Mouse (Mus musculus): Measurements from ENCODE around the gene Arhgef26. TPM values are rescaled to one million over a fixed set of nuclear protein-coding genes. Genes with fewer than 3 reads are reported as not detected.

The Arhgef26 gene
- polyA plus RNA-seq, 1 experiment from 2014 or later = 19.6 TPM

- Histone ChIP-seq H3K9me3 (ENCODE audit: control insufficient read depth, low read length) (no peaks in the 10 kb centered on the region), H3K27me3 (ENCODE audit: control insufficient read depth, insufficient read depth, low read depth, low read length) (no peaks in the 10 kb centered on the region), H3K36me3 (ENCODE audit: control insufficient read depth, insufficient read depth, low read length) (peaks cover 9% of the 10 kb centered on the region), H3K27ac (ENCODE audit: low read length) (no peak overlapping the region), H3K4me2 (ENCODE audit: low read depth, low read length) (peak overlapping the region; percentile 77), H3K4me1 (replicated peaks; ENCODE audit: control insufficient read depth, insufficient read depth, low read length) (peaks cover 8% of the 10 kb centered on the region), H3K4me3 (ENCODE audit: low read length) (peak overlapping the region; percentile 80), H3K9ac (ENCODE audit: low read length) (peak overlapping the region; percentile 8; the same call in 1 of the 2 replicates)
- WGBS = 45% methylated on average over 5 of the region's 5 CpGs
- no peak for ATAC-seq (ENCODE audit: low read depth)
Measured at GRCm38 (mm10) chr3:62505166-62505900, 167.2 kb downstream of the Arhgef26 start.

GRCm38 (mm10) chr3:62506488-62507205 lies 168.5 kb downstream of the Arhgef26 start, which contains the start of gene Dhx36:
Gene Dhx36, minus strand, starts transcription at chr3:62507004.
- WGBS = under 1% methylated on average over 61 of the region's 66 CpGs
- no peaks in the 10 kb centered on the region for H3K9me3 ChIP-seq (ENCODE audit: control insufficient read depth, low read length)
- peak within 1 kb of the TSS; percentile 77 for H3K4me2 ChIP-seq (ENCODE audit: low read depth, low read length)
- peak within 1 kb of the TSS; percentile 80 for H3K4me3 ChIP-seq (ENCODE audit: low read length)
- peak; percentile 99 for ATAC-seq (ENCODE audit: low read depth)
- no peaks in the 10 kb centered on the region for H3K36me3 ChIP-seq (ENCODE audit: control insufficient read depth, insufficient read depth, low read length)
- peak within 1 kb of the TSS; percentile 89 for H3K27ac ChIP-seq (ENCODE audit: low read length)
- no peaks in the 10 kb centered on the region for H3K27me3 ChIP-seq (ENCODE audit: control insufficient read depth, insufficient read depth, low read depth, low read length)
- H3K4me1 ChIP-seq (replicated peaks; ENCODE audit: control insufficient read depth, insufficient read depth, low read length) = peaks cover 8% of the 10 kb centered on the region
- H3K9ac ChIP-seq (ENCODE audit: low read length) = peak within 1 kb of the TSS; percentile 95

- no peak for ATAC-seq (ENCODE audit: low read depth)
- Histone ChIP-seq H3K4me3 (ENCODE audit: low read length) (peak overlapping the region; percentile 80), H3K27ac (ENCODE audit: low read length) (no peak overlapping the region), H3K9me3 (ENCODE audit: control insufficient read depth, low read length) (no peaks in the 10 kb centered on the region), H3K36me3 (ENCODE audit: control insufficient read depth, insufficient read depth, low read length) (no peaks in the 10 kb centered on the region), H3K4me1 (replicated peaks; ENCODE audit: control insufficient read depth, insufficient read depth, low read length) (peaks cover 8% of the 10 kb centered on the region), H3K4me2 (ENCODE audit: low read depth, low read length) (peak overlapping the region; percentile 54), H3K27me3 (ENCODE audit: control insufficient read depth, insufficient read depth, low read depth, low read length) (no peaks in the 10 kb centered on the region), H3K9ac (ENCODE audit: low read length) (no peak overlapping the region)
- 36% methylated on average over 5 of the region's 5 CpGs for WGBS
Measured at GRCm38 (mm10) chr3:62507206-62507647, 169.1 kb downstream of the Arhgef26 start.

Other genes starting within 250 kb of the Arhgef26 start
- gene Dhx36, start 168.7 kb downstream of the Arhgef26 start, polyA plus RNA-seq (2015; fragmentation: Nextera tagmentation; extraction: Ambion mirVana) = 16.0 and 18.6 TPM in 2 replicates

Data from lung, embryonic 16.5 days (tissue).